Mouse (Mus musculus) megakaryocyte, embryonic 14.5 days (primary cell): ENCODE data around the gene Mgll.

Source experiments
- FLI1 ChIP-seq: IDR thresholded peaks from 2 replicates; pipeline ENCODE4 v1.6.1; 2012; ENCODE audit warnings: low read length, inconsistent platforms, mixed read lengths
- GATA1 ChIP-seq: IDR thresholded peaks from 3 replicates; pipeline ENCODE4 v1.6.1; 2012; ENCODE audit warnings: mixed read lengths, low read length, inconsistent platforms, borderline replicate concordance

DNA sequence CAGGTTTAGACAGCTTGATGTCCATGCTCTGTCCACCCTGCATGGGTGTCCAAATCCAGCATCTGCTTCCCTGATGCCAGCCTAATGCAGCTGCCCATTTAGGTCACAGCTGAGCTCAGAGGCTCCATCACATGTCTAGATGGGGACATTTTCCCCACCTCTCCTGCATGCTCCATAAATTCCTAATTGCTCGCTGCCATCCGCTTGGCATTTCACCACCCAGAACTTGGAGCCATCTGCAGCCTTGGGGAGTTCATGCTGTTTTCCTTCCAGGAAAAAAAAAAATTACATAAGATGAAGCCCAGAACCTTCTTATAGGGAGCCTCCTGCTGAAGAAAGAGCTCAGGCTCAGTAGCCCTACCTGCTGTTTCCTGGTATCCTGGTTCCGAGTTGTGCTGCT lies 17.6 kb downstream of the Mgll start:
- TF ChIP-seq FLI1, result no peak
- TF ChIP-seq GATA1, result no peak
